Mouse (Mus musculus): Measurements from ENCODE around the gene Hils1.

DNA sequence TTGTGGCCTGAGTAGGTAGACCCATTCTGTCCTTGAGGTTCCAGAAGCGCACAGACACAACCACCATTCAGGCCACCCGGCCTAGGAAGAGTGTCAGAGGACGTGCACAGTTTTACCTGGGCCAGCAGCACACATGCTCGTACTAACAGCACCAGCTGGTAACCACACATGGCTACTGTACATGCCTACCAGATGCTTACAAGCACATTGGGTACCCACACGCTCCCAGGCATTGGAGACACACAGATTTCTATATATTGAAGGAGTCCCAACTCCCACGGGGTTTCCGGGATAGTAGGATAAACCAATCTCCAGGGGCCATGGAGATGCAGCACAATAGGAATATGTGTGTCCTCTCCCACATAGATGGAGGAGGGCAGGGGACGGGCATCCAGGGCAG lies 35.3 kb downstream of the Hils1 start:
- no peak for TF ChIP-seq CTCF (IDR thresholded peaks at IDR 0.05; ENCODE audit: insufficient read depth, low read depth, low read length)
- 0 out of 2 replicates have a peak, but pooled peaks have one; percentile 18 for TF ChIP-seq POLR2A (IDR thresholded peaks at IDR 0.05; ENCODE audit: insufficient read depth, low read depth, low read length)

All from olfactory bulb, adult 2 months (tissue).